Mouse (Mus musculus): ENCODE results near the gene Rhoj.

Gene Rhoj

GRCm38 (mm10) chr12:75351846-75352245 lies 43.7 kb downstream of the Rhoj start:
- DNase-seq, result peak in 1 of 2 experiments; percentile 17

GRCm38 (mm10) chr12:75352410-75352809 lies 44.3 kb downstream of the Rhoj start:
- DNase-seq, result peak; percentile 46 to 57

DNA sequence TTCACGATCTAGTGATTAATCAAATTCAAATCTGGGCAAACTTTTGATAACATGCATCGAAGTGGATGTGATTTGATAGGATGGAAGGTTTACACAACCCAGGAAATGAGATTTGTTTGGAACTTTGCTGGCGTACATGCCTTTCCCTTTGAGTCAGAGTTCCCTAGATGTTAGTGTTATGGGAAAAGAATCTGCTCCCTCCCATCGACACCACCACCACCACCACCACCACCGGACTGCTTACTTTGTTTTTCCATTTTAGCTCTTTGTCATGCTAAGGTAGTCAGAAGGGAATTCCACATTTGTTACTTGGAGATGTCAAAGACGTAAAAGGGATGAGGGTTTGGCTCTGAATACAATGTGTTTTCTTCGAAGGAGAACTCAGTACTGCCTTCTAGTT lies 46.2 kb downstream of the Rhoj start:
- no peak for DNase-seq

- DNase-seq, result no peak
These were observed 49.7 kb downstream of the Rhoj start for GRCm38 (mm10) chr12:75357781-75358180.

GRCm38 (mm10) chr12:75358714-75359113 lies 50.6 kb downstream of the Rhoj start:
- DNase-seq, result peak in 1 of 2 experiments; percentile 38

- no peak for DNase-seq
These were observed 51.4 kb downstream of the Rhoj start for GRCm38 (mm10) chr12:75359500-75359899.

DNA sequence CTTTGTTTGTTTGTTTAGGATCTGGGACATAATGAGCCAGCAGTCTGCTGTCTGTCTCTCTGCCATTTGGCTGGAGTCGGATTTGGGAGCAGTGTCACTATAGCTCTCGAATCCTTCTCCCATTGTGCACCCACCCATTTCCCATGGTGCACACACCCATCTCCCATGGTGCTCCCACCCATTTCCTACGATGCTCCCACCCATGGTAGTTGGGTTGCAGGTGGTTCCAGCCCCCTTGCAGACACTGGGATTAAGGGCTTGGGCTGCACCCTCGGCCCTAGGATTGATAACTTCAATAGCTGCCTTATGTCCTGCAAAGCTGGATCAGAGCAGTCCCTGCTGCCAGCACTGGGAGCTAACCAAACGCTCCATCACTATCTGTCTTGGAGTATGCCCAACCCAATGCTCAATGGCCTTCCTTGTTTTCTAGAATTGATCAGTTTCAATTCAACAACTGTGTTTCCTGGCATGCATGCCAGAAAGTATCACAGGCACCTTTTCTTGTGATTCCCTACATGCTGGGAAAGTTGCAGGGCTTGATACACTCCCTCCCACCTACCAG lies 51.9 kb downstream of the Rhoj start:
- no peak for DNase-seq

DNA sequence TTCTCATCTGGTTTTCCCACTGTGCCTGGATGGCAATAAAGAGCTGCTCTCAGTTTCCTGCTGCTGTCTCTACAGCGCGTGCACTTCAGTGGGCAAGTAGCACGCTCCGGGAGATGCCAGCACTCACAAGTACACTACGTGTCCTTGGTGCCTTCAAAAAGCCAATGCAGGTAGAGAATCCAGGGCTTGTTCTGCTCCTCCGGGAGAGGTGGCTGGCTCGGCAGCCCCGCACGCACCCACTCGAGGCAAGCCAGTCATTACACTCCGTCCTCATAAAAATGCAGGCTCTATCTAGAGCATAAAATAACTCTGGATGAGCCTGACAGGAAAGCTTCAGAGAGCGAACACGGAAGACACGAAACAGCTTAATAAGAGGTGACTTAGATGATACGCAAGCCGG lies 54.3 kb downstream of the Rhoj start:
- no peak for DNase-seq

GRCm38 (mm10) chr12:75364416-75364815 lies 56.3 kb downstream of the Rhoj start:
- DNase-seq, result no peak

GRCm38 (mm10) chr12:75365621-75366124 lies 57.6 kb downstream of the Rhoj start:
- no peak for DNase-seq

GRCm38 (mm10) chr12:75367371-75367770 lies 59.2 kb downstream of the Rhoj start:
- DNase-seq, result no peak

DNA sequence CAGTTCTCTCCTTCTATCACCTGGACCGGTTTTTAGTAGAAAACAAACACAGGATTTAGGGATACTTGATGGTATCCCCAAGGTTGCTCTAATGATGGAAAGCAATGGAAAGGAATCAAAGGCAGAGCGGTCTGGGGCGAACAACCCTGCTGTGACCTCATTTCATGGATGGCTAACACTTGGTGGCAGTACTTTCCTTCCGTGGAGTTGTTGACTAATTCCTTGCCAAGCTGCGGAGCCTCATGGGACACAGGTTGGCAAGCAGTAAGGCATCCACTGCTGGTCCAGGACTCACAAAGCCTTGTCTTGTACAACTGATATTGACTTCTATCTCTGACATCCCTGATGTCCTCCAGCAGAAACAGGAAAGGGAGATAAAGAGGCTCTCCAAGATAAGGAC lies 60.4 kb downstream of the Rhoj start:
- DNase-seq, result no peak

GRCm38 (mm10) chr12:75369418-75369851 lies 61.3 kb downstream of the Rhoj start:
- DNase-seq, result peak; percentile 33 to 63

GRCm38 (mm10) chr12:75374437-75374836 lies 66.3 kb downstream of the Rhoj start:
- DNase-seq, result no peak

- DNase-seq, result no peak
These were observed 66.9 kb downstream of the Rhoj start for GRCm38 (mm10) chr12:75375060-75375459.

DNA sequence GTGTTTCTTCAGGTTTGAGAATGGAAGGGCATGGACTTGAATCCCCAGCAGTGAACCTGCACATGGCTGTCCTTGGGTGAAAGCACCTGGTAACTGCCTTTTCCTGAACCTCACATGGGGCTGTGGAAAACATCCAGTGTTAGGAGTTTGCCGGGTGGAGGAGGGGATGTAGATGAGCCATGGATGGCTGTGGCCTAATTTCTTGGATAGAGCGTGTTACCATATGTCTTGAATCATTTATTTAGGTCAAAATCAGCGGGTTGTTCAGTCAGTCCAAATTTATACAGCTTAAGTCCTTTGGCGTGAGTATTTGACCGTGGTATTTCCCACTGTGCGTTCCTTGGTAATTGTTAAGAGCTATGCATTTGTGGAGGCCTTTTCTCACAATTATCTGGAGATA lies 68.0 kb downstream of the Rhoj start:
- DNase-seq, result no peak

GRCm38 (mm10) chr12:75386731-75387130 lies 78.6 kb downstream of the Rhoj start:
- DNase-seq, result no peak

- no peak for DNase-seq
These were observed 79.0 kb downstream of the Rhoj start for GRCm38 (mm10) chr12:75387156-75387555.

GRCm38 (mm10) chr12:75387846-75388245 lies 79.7 kb downstream of the Rhoj start:
- DNase-seq, result no peak

- no peak for DNase-seq
These were observed 80.4 kb downstream of the Rhoj start for GRCm38 (mm10) chr12:75388521-75388920.

- peak in 1 of 2 experiments; percentile 27 for DNase-seq
These were observed 81.4 kb downstream of the Rhoj start for GRCm38 (mm10) chr12:75389308-75390135.

DNA sequence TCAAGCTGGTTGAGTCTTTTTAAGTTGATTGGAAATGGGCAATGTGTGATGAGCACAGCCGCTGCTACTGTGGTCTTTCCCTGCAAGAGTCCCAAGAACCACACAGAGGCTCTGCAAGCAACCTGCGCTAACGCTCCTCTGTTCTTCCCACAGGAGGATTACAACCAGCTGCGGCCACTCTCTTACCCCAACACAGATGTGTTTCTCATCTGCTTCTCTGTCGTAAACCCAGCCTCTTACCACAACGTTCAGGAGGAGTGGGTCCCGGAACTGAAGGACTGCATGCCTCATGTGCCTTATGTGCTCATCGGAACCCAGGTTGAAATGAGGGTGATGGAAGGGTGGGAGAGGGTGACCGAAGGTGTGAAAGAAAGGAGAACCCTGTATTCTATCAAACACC lies 83.4 kb downstream of the Rhoj start:
- peak in 1 of 2 experiments; percentile 16 for DNase-seq

DNA sequence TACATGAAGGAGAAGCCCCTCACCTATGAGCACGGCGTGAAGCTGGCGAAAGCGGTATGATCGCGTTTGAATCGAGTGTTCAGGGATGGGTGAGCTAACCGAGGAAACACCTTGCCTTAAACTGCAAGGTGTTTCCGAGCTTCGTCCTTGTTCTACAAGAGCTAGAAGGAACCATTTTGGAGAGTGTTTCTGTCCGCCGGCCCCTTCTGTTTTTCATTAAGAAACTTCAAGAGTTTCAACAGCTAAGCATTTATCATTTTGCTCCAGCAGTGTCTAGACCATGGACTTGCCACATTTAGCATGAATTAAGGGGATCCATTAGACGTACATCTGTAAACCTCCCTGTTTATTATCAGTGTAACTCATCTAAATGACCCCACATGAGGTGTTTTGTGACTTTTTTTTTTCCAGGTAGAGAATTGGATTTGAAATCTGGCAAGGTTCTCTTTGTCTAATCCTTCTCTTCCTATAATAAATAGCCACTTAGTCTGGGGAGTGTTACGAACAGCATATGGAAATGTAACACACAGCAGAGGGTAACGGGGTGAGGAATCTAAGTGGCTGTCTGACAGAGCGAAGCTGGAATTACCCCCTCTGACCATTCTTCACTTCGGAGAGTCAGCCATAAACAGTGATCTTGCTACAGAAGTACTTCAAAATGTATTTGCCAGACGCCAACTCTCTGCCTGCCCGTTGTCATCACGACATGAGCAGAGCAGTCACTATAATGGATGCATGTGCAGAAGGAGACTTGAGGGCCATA lies 86.1 kb downstream of the Rhoj start:
- no peak for DNase-seq
